Mouse (Mus musculus) forebrain, embryonic 13.5 days (tissue): ENCODE measurements around the gene Lrrc28. TPM values are rescaled to one million over a fixed set of nuclear protein-coding genes. Genes with fewer than 3 reads are reported as not detected.
"Not testable (repeated sequence)": the region's sequence is repeated elsewhere in the genome, so short reads cannot be mapped to it uniquely, and the experiment has no call there.

Experiments used
- ATAC-seq: fragments of 200-750 bp; cut with Nextera tagmentation; 2 replicates; pipeline ENCODE4 v1.8.0; 2017
- H3K27ac ChIP-seq: fragments of 300-500 bp; sonication (generic); 2 replicates; pipeline ENCODE4 v1.5.1; 2015; ENCODE audit warnings: inconsistent platforms, mild to moderate bottlenecking, moderate library complexity
- H3K27me3 ChIP-seq: fragments of 300-500 bp; sonication (generic); 2 replicates; pipeline ENCODE4 v1.6.1; 2015; ENCODE audit warnings: mild to moderate bottlenecking, inconsistent platforms
- H3K36me3 ChIP-seq: fragments of 300-500 bp; sonication (generic); 2 replicates; pipeline ENCODE4 v1.6.1; 2015; ENCODE audit warnings: mild to moderate bottlenecking, inconsistent platforms; ENCODE audit not compliant: poor library complexity, severe bottlenecking
- H3K4me1 ChIP-seq: fragments of 300-500 bp; sonication (generic); 2 replicates; pipeline ENCODE4 v1.6.1; 2015; ENCODE audit warnings: inconsistent platforms
- H3K4me2 ChIP-seq: fragments of 300-500 bp; sonication (generic); 2 replicates; pipeline ENCODE4 v1.6.1; 2015; ENCODE audit warnings: inconsistent platforms, mild to moderate bottlenecking, moderate library complexity
- H3K4me3 ChIP-seq: fragments of 300-500 bp; sonication (generic); 2 replicates; pipeline ENCODE4 v1.5.1; 2015; ENCODE audit warnings: mild to moderate bottlenecking, inconsistent platforms
- H3K9ac ChIP-seq: fragments of 300-500 bp; sonication (generic); 2 replicates; pipeline ENCODE4 v1.6.1; 2015; ENCODE audit warnings: mild to moderate bottlenecking, inconsistent platforms
- H3K9me3 ChIP-seq: fragments of 300-500 bp; sonication (generic); replicated peaks from 2 replicates; pipeline ENCODE4 v1.6.1; 2016; ENCODE audit warnings: inconsistent platforms
- WGBS: fragments of 180-500 bp; shearing (Covaris S2); methylation state at CpG from one replicate; pipeline ENCODE4 v1.1.7; 2015; 5-methylcytosine and 5-hydroxymethylcytosine counted together
- polyA plus RNA-seq: library from polyadenylated mRNA; unstranded; fragments of >200 nt; fragmentation: Nextera tagmentation; extraction: Ambion mirVana; gene quantifications from 2 replicates; pipeline ENCODE4 v1.2.1, GENCODE M21; 2015

Lrrc28 gene
- polyA plus RNA-seq, 1 experiment from 2014 or later: 28.1 TPM

GRCm38 (mm10) chr7:67521731-67522130 lies 123.3 kb downstream of the Lrrc28 start:
- not testable (repeated sequence) for H3K4me3 ChIP-seq, H3K27me3 ChIP-seq, H3K27ac ChIP-seq, H3K9me3 ChIP-seq, ATAC-seq, H3K4me2 ChIP-seq, H3K36me3 ChIP-seq, H3K9ac ChIP-seq
- WGBS: 86% methylated on average over 5 of the region's 5 CpGs
- H3K4me1 ChIP-seq: peaks cover 13% of the 10 kb centered on the region

- ATAC-seq: no peak
- Histone ChIP-seq H3K4me2 (no peak overlapping the region), H3K36me3 (no peaks in the 10 kb centered on the region), H3K4me3 (no peak overlapping the region), H3K4me1 (peaks cover 13% of the 10 kb centered on the region), H3K9me3 (no peaks in the 10 kb centered on the region), H3K27me3 (no peaks in the 10 kb centered on the region), H3K27ac (no peak overlapping the region), H3K9ac (no peak overlapping the region)
- 83% methylated on average over 4 of the region's 4 CpGs for WGBS
Measured at GRCm38 (mm10) chr7:67520959-67521358, 124.1 kb downstream of the Lrrc28 start.

- Histone ChIP-seq H3K4me1 (peaks cover 13% of the 10 kb centered on the region), H3K27ac (no peak overlapping the region), H3K36me3 (no peaks in the 10 kb centered on the region), H3K27me3 (no peaks in the 10 kb centered on the region), H3K4me3 (no peak overlapping the region), H3K9me3 (no peaks in the 10 kb centered on the region), H3K4me2 (no peak overlapping the region), H3K9ac (no peak overlapping the region)
- ATAC-seq: no peak
- 92% methylated on average over 10 of the region's 10 CpGs for WGBS
Measured at GRCm38 (mm10) chr7:67520001-67520400, 125.1 kb downstream of the Lrrc28 start.

GRCm38 (mm10) chr7:67515621-67516020 lies 129.4 kb downstream of the Lrrc28 start:
- Histone ChIP-seq H3K4me1 (peaks cover 4% of the 10 kb centered on the region; the same call in 1 of the 2 replicates), H3K36me3 (no peaks in the 10 kb centered on the region), H3K9me3 (no peaks in the 10 kb centered on the region), H3K4me2 (no peak overlapping the region), H3K27ac (no peak overlapping the region), H3K9ac (no peak overlapping the region), H3K27me3 (no peaks in the 10 kb centered on the region), H3K4me3 (no peak overlapping the region)
- ATAC-seq: no peak
- 90% methylated on average over 9 of the region's 9 CpGs for WGBS

GRCm38 (mm10) chr7:67514893-67515292 lies 130.2 kb downstream of the Lrrc28 start:
- no peaks in the 10 kb centered on the region for H3K36me3 ChIP-seq
- no peak for ATAC-seq
- no peaks in the 10 kb centered on the region for H3K27me3 ChIP-seq
- H3K27ac ChIP-seq: no peak overlapping the region
- no peak overlapping the region for H3K4me3 ChIP-seq
- H3K4me2 ChIP-seq: no peak overlapping the region
- peaks cover 4% of the 10 kb centered on the region; the same call in 1 of the 2 replicates for H3K4me1 ChIP-seq
- no peaks in the 10 kb centered on the region for H3K9me3 ChIP-seq
- H3K9ac ChIP-seq: no peak overlapping the region
- 66% methylated on average over 10 of the region's 10 CpGs for WGBS

GRCm38 (mm10) chr7:67514380-67514779 lies 130.7 kb downstream of the Lrrc28 start:
- H3K4me3 ChIP-seq: no peak overlapping the region
- no peaks in the 10 kb centered on the region for H3K27me3 ChIP-seq
- no peak overlapping the region for H3K4me2 ChIP-seq
- WGBS: 78% methylated on average over 4 of the region's 4 CpGs
- ATAC-seq: no peak
- peaks cover 4% of the 10 kb centered on the region; the same call in 1 of the 2 replicates for H3K4me1 ChIP-seq
- no peak overlapping the region for H3K9ac ChIP-seq
- no peaks in the 10 kb centered on the region for H3K36me3 ChIP-seq
- no peaks in the 10 kb centered on the region for H3K9me3 ChIP-seq
- no peak overlapping the region for H3K27ac ChIP-seq

- WGBS: 58% methylated on average over 4 of the region's 4 CpGs
- Histone ChIP-seq H3K36me3 (no peaks in the 10 kb centered on the region), H3K27ac (no peak overlapping the region), H3K9me3 (no peaks in the 10 kb centered on the region), H3K4me1 (peaks cover 4% of the 10 kb centered on the region; the same call in 1 of the 2 replicates), H3K9ac (no peak overlapping the region), H3K4me3 (no peak overlapping the region), H3K4me2 (no peak overlapping the region), H3K27me3 (no peaks in the 10 kb centered on the region)
- peak; percentile 33; the same call in 1 of the 2 replicates for ATAC-seq
Measured at GRCm38 (mm10) chr7:67513656-67514055, 131.4 kb downstream of the Lrrc28 start.

- no peak overlapping the region for H3K4me3 ChIP-seq
- no peaks in the 10 kb centered on the region for H3K27me3 ChIP-seq
- ATAC-seq: no peak
- H3K36me3 ChIP-seq: no peaks in the 10 kb centered on the region
- 85% methylated on average over 7 of the region's 7 CpGs for WGBS
- H3K4me2 ChIP-seq: no peak overlapping the region
- no peak overlapping the region for H3K9ac ChIP-seq
- H3K27ac ChIP-seq: no peak overlapping the region
- no peaks in the 10 kb centered on the region for H3K9me3 ChIP-seq
- peaks cover 4% of the 10 kb centered on the region; the same call in 1 of the 2 replicates for H3K4me1 ChIP-seq
Measured at GRCm38 (mm10) chr7:67511606-67512005, 133.5 kb downstream of the Lrrc28 start.

- Histone ChIP-seq H3K9me3 (no peaks in the 10 kb centered on the region), H3K27ac (no peak overlapping the region), H3K36me3 (no peaks in the 10 kb centered on the region), H3K4me2 (no peak overlapping the region), H3K27me3 (no peaks in the 10 kb centered on the region), H3K9ac (no peak overlapping the region), H3K4me1 (peaks cover 14% of the 10 kb centered on the region), H3K4me3 (no peak overlapping the region)
- WGBS: 62% methylated on average over 7 of the region's 7 CpGs
- ATAC-seq: no peak
Measured at GRCm38 (mm10) chr7:67503281-67504010, 141.6 kb downstream of the Lrrc28 start.

GRCm38 (mm10) chr7:67502631-67503030 lies 142.4 kb downstream of the Lrrc28 start:
- Histone ChIP-seq H3K4me2 (no peak overlapping the region), H3K27me3 (no peaks in the 10 kb centered on the region), H3K27ac (no peak overlapping the region), H3K9me3 (no peaks in the 10 kb centered on the region), H3K4me3 (no peak overlapping the region), H3K9ac (no peak overlapping the region), H3K4me1 (peaks cover 14% of the 10 kb centered on the region), H3K36me3 (no peaks in the 10 kb centered on the region)
- no peak for ATAC-seq
- 79% methylated on average over 4 of the region's 4 CpGs for WGBS

GRCm38 (mm10) chr7:67500878-67501277 lies 144.2 kb downstream of the Lrrc28 start:
- no peaks in the 10 kb centered on the region for H3K9me3 ChIP-seq
- peaks cover 14% of the 10 kb centered on the region for H3K4me1 ChIP-seq
- H3K4me2 ChIP-seq: no peak overlapping the region
- WGBS: 89% methylated on average over 5 of the region's 5 CpGs
- no peaks in the 10 kb centered on the region for H3K27me3 ChIP-seq
- no peak overlapping the region for H3K9ac ChIP-seq
- no peak overlapping the region for H3K4me3 ChIP-seq
- no peak overlapping the region for H3K27ac ChIP-seq
- no peaks in the 10 kb centered on the region for H3K36me3 ChIP-seq
- no peak for ATAC-seq

GRCm38 (mm10) chr7:67500076-67500828 lies 144.8 kb downstream of the Lrrc28 start:
- no peaks in the 10 kb centered on the region for H3K27me3 ChIP-seq
- no peak for ATAC-seq
- no peak overlapping the region for H3K4me3 ChIP-seq
- no peaks in the 10 kb centered on the region for H3K9me3 ChIP-seq
- no peak overlapping the region for H3K9ac ChIP-seq
- 77% methylated on average over 11 of the region's 11 CpGs for WGBS
- H3K4me2 ChIP-seq: no peak overlapping the region
- H3K27ac ChIP-seq: no peak overlapping the region
- H3K4me1 ChIP-seq: peaks cover 14% of the 10 kb centered on the region
- H3K36me3 ChIP-seq: no peaks in the 10 kb centered on the region
